Mouse (Mus musculus) megakaryocyte, embryonic 14.5 days (primary cell): Measurements from ENCODE around the gene Cpne5.

Experiments
- FLI1 ChIP-seq: IDR thresholded peaks from 2 replicates; pipeline ENCODE4 v1.6.1; 2012; ENCODE audit warnings: low read length, inconsistent platforms, mixed read lengths
- GATA1 ChIP-seq: IDR thresholded peaks from 3 replicates; pipeline ENCODE4 v1.6.1; 2012; ENCODE audit warnings: mixed read lengths, low read length, inconsistent platforms, borderline replicate concordance

DNA sequence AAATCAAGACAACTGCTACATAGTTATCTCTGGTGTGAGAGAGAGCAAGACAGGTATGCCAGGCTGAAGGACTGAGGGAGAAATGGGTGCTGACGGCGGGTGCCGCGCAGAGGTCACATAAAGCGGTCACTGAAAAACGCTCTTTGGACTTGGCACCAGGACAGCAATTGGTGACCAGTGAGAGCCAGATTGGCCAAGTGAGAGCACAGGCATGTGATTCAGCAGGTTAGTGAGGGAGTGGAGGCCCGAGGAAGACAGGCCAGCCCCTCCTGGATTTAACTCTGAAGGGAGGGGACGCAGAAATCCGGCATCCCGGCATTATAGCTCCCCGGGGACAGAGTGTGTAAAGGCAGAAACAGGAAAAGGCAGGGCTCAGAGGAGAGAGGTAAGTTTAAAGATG lies 35.9 kb upstream of the Cpne5 start:
- TF ChIP-seq FLI1 (no peak), GATA1 (no peak)
